Mouse (Mus musculus) testis, adult 2 months (tissue): ENCODE data around the gene Prelid1.

ENCODE experiments used
- CTCF ChIP-seq: fragments of 200-500 bp; IDR thresholded peaks from 2 replicates; pipeline ENCODE4 v1.5.1; 2012; ENCODE audit warnings: low read depth, mild to moderate bottlenecking, inconsistent platforms, low read length, moderate library complexity; ENCODE audit not compliant: control insufficient read depth, insufficient read depth, insufficient replicate concordance
- POLR2A ChIP-seq: fragments of 200-500 bp; IDR thresholded peaks from 2 replicates; pipeline ENCODE4 v1.6.1; 2012; ENCODE audit warnings: low read depth, mild to moderate bottlenecking, inconsistent platforms, low read length, moderate library complexity; ENCODE audit not compliant: control insufficient read depth

DNA sequence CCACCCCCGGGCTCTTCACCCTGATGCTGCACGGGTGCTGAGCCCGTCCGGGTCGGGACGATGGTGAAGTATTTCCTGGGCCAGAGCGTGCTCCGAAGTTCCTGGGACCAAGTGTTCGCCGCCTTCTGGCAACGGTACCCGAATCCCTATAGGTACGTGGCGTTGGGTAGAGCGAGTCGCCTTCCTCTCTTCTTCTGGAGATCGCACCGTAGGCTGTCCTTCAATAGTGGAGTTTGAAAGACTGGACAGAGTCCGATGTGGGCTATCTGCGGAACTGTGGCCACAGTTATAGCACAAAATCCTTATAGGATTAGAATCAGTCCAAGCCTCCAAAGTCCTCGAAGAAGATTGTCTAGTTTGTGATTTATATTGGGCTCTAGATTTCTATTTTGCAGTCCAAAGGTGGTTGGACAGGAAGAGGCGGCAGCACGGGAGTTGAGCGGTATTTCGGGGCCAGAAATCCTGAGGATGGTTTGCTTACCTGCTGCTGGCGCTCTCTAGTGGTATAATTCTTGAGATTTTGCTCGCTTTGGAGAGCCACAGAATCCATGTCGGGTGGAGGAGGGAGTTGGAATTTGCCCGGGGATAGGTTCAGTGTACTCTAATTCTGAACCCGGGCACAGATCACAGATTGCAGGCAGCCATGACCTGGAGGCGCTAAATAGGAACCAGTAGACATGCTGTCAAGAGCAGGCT lies 2.0 kb downstream of the Prelid1 start:
- TF ChIP-seq CTCF = no peak
- TF ChIP-seq POLR2A = no peak
